Mouse (Mus musculus) heart, adult 9 months (tissue): Measurements from ENCODE around the gene 1700023F06Rik.
A peak's percentile ranks its signal among the peaks of the same experiment; 100 is the strongest.
"Not testable (repeated sequence)": the region's sequence is repeated elsewhere in the genome, so short reads cannot be mapped to it uniquely, and the experiment has no call there.

Source experiments
- DNase-seq, 2 experiments: peaks; one replicate each; pipeline ENCODE4 v3.0.0; 2022; ENCODE audit warnings: low spot score in 2 of 2

1700023F06Rik gene

DNA sequence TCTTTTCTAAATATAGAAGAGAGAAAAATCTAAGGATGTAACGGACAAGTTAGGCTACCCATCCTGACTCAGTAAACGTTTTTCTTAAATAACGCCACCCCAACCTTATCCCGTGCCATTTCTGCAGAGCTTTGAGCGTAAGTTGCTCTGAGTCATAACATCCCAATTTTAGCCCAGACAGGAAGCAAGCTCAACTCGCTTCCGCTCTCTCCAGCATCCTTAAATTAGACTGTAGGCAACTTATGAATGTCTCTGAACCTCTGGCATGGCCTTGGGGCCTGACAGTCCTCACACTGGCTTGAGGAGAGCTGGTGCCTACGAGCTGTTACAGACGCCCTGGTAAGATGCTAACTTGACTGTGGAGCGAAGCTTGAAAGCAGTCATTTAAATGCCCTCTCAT lies 15.1 kb upstream of the 1700023F06Rik start:
- peak; percentile 57 to 70 for DNase-seq

DNA sequence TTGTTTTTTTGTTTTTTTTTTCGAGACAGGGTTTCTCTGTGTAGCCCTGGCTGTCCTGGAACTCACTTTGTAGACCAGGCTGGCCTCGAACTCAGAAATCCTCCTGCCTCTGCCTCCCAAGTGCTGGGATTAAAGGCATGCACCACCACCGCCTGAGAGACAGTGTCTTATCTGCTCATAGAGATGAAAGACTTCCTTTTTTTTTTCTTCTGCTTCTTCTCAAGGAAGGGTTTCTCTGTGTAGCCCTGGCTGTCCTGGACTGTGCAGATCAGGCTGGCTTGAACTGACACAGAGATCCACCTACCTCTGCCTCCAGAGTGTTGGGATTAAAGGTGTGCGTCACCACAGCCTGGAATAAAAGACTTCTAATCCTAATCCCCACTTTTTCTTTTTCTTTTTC lies 14.4 kb upstream of the 1700023F06Rik start:
- DNase-seq: not testable (repeated sequence)

- DNase-seq: no peak
These were observed 13.1 kb upstream of the 1700023F06Rik start for GRCm38 (mm10) chr11:103221437-103221836.

- no peak for DNase-seq
These were observed 11.6 kb upstream of the 1700023F06Rik start for GRCm38 (mm10) chr11:103219995-103220394.

- no peak for DNase-seq
These were observed 10.9 kb upstream of the 1700023F06Rik start for GRCm38 (mm10) chr11:103219259-103219658.

DNA sequence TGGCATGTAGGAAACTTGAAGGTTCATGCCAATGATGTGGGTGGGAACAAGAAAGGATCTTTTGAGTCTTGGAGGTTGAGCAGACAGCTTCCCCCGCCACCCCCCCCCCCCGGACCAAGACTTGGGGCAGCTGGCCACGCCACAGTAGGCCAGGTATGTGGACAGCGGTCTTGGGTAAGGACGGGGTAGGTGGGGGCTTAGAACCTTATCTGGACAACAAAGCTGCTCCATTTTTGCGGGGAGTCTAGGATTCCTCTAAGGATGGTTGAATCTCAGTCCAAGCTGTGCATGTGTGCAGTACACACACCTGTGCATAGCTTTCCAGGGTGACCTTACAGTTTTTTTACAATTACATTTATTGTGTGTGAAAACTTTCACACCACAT lies 10.2 kb upstream of the 1700023F06Rik start:
- DNase-seq: no peak

GRCm38 (mm10) chr11:103217790-103218516 lies 9.6 kb upstream of the 1700023F06Rik start, which contains the start of gene Spata32:
Spata32 (minus strand) TSS chr11:103218432.
- DNase-seq: peak; percentile 44 to 53

DNA sequence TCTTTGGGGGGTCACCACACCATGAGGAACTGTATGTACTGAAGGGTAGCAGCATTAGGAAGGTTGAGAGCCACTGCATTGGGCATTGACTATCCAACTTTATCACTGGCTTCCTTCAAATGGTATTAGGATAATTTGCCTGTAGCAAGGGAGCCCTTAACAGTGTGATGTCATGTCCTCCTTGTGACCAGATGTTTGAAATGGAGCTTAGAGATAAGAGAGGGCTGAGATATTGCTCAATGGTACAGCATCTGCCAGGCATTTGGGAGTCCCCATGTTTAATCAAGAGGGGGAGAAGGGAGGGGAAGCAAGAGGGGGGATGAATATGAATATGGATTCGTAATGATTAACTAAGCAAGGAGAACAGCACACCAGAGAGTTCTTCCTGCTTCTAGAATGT lies 7.0 kb upstream of the 1700023F06Rik start:
- DNase-seq: no peak

DNA sequence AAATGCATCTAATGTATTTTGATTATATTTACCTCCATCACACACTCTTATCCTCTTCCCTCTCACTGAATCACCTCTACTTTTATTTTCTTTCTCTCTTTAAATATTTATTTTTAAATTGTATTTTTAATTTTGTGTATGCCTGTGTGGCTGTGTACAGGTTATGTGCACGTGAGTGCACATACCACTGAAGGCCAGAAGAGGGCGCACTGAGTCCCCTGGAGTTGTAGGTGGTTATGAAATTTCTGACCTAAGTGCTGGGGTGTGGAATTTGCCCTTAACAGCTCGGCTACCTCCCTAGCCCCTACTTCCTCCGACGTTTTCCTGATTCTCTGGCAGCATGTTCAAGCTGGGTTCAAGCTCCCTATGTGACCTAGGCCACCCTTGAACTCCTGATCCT lies 5.4 kb upstream of the 1700023F06Rik start:
- DNase-seq: no peak

- no peak for DNase-seq
These were observed 1.9 kb upstream of the 1700023F06Rik start for GRCm38 (mm10) chr11:103210291-103210690.

DNA sequence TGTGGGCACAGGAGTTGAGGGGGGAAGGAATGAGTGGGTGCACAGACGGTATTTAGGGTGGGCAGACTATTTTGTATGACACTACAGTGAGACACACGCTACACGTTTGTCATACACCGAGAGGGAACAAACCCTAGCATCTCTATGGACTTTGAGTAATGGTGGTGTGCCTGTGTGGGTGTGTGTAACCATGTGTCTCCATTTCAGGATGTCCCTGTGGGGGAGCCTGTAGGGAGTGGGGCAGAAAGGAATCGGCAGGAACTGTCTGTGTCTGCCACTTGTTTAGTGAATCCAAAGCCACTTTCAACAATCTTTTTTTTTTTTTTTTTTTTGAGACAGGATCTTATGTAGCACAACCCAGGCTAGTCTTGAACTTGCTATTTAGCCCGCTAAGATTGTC lies 2.2 kb downstream of the 1700023F06Rik start:
- no peak for DNase-seq

DNA sequence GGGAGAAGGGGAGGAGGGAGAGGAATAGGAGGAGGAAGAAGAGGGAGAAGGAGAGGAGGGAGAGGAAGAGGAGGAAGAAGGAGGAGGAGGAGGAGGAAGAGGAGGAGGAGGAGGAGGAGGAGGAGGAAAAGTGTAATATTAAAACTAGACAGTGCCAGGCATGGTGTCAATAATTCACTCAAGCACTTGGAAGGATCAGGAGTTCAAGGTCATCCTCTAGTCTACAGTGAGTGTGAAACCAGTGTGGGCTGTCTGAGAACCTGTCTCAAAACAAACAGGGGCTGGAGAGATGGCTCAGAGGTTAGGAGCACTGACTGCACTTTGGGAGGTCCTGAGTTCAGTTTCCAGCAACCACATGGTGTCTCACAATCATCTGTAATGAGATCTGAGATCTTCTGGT lies 6.0 kb downstream of the 1700023F06Rik start:
- DNase-seq: no peak

- DNase-seq: no peak
These were observed 6.7 kb downstream of the 1700023F06Rik start for GRCm38 (mm10) chr11:103201664-103202063.

GRCm38 (mm10) chr11:103198911-103199803 lies 9.2 kb downstream of the 1700023F06Rik start:
- peak in 1 of 2 experiments; percentile 16 for DNase-seq

- DNase-seq: no peak
These were observed 10.0 kb downstream of the 1700023F06Rik start for GRCm38 (mm10) chr11:103198339-103198738.

- DNase-seq: no peak
These were observed 11.0 kb downstream of the 1700023F06Rik start for GRCm38 (mm10) chr11:103197340-103197739.

GRCm38 (mm10) chr11:103195656-103196055 lies 12.7 kb downstream of the 1700023F06Rik start:
- DNase-seq: no peak

GRCm38 (mm10) chr11:103195236-103195635 lies 13.1 kb downstream of the 1700023F06Rik start:
- DNase-seq: no peak

DNA sequence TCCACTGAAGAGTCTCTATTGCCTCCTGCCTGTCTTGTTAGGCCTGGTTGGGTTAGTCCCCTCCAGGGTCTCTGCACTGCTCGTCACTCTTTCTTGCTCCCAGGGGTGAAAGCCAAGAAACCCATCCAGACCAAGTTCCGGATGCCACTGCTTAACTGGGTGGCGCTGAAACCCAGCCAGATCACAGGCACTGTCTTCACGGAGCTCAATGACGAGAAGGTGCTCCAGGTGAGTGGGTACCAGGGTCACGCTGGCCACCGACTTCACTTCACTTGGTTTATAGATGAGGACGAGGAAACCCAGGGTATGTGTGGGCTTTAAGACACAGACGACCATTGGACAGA lies 14.6 kb downstream of the 1700023F06Rik start:
- DNase-seq: no peak

DNA sequence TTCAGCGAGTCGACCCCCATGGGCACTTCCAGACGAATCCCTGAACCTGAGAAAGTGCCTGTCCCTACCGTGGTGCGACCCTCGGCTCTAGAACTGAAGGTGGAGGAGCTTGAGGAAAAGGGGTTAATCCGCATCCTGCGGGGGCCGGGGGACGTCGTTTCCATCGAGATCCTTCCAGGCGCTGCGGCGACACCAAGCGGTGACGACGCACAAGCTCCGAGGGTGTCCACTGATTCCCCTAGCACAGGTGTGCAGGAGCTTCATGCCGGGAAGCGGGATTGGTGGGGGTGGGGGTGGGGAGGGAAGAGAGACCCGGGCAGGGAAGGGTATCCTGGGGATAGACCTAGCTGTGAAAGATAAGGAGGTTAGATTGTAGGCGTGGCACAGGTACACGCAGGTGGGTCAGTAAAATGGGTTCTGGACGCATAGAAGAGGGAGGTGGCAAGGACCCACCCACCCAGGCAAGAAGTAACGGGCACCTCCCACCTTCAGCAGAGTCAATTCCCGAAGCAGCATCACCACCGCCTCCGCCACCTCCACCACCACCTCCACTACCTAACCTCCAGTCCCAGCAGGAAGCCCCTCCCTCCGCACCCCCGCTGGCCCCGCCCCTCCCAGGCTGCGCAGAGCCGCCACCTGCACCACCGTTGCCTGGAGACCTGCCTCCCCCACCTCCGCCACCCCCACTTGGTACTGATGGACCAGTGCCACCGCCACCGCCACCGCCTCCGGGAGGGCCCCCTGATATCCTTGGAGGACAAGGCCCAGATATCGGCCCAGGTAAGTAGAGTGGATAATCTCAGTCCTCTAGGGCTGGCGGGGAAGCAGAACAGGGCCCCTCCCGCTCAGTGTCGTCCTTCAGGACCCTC lies 15.2 kb downstream of the 1700023F06Rik start:
- no peak for DNase-seq

DNA sequence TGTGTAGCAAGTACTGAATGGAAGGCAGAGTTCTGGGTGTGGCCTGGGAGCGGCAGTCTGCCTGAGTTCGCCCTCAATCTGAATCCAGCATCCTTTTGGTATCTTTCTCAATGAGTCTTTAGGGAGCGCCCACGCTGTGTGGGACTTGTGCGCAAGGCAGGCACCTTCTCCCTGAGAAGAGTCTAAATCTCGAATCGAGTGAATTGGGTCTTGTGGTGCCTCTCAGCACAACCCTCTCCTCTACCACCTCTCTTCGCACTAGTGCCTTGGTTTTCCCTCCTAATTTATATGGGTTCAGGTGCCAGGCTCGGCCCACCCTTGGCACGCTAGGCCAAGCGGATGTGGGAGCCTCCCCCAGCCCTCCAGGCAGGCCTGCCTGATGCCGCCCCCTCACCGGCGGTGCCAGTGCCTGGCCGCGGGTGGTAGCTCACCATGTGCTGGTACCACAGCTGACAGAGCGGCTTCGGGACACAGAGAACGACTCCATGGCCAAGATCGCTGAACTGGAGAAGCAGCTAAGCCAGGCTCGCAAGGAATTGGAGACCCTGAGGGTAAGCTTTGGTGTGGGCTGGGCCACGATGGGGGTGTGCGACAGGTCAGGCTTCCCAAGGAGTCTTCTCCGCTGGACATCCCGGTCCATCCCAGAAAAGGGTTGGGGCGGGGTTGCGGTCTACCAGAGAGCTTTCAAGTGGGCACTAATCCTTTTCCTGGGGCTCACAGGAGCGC lies 16.0 kb downstream of the 1700023F06Rik start:
- no peak for DNase-seq
